Mouse (Mus musculus): Measurements from ENCODE around the gene Kalrn. TPM values are rescaled to one million over a fixed set of nuclear protein-coding genes. Genes with fewer than 3 reads are reported as not detected.

Gene Kalrn
- polyA plus RNA-seq, 1 experiment from 2014 or later, result 19.3 TPM

DNA sequence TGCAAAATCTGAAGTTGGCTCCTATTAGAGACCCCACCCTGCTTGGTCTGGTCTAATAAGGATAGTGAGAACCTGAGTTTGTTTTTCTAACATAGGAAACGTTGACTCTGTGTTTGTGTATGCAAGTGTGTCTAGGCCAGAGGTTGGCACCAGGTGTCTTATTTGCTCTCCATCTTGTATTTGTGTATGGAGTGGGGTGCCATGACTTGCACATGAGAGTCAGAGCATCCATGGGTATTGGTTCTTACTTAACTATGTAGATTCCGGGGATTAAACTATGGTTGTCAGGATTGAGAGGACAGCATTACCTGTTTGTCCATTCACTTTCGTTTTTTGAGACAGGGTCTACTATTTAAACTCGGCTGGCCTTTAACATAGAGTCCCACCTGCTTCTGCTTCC is 620.3 kb downstream of the Kalrn start:
- H3K27ac ChIP-seq, result no peak overlapping the region
- H3K4me3 ChIP-seq (replicated peaks), result no peak overlapping the region
- H3K9me3 ChIP-seq, result no peaks in the 10 kb centered on the region
- H3K27me3 ChIP-seq (replicated peaks), result no peaks in the 10 kb centered on the region
- 0 out of 2 replicates have a peak, but pooled peaks cover 3% of the 10 kb centered on the region for H3K4me1 ChIP-seq
- no peak overlapping the region for H3K9ac ChIP-seq
- H3K4me2 ChIP-seq, result no peak overlapping the region
- H3K36me3 ChIP-seq, result peaks cover 40% of the 10 kb centered on the region
- WGBS, result 81% methylated on average over 4 of the region's 4 CpGs
- no peak for ATAC-seq (ENCODE audit: insufficient read depth, low FRiP score, low read depth)

DNA sequence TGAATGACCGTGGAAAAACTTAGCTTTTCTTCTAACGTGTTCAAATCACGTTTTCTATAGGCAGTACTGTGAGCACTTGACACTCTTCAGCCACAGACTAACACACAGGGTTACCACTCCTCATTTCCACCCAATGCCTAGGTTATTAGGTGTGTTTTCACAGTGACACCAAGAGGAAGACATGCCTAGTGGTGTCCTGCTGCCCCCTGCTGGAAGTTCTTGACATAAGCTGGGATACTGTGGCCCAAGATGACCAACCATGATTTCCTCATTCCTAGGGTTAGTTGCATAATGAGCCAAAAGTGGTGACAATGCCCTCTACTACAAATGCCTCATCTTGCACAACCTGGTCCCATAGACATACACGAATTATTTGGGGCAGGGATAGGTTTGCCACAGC is 622.5 kb downstream of the Kalrn start:
- H3K36me3 ChIP-seq, result peaks cover 22% of the 10 kb centered on the region
- H3K9ac ChIP-seq, result no peak overlapping the region
- no peaks in the 10 kb centered on the region for H3K9me3 ChIP-seq
- 0 out of 2 replicates have a peak, but pooled peaks cover 16% of the 10 kb centered on the region for H3K4me1 ChIP-seq
- no peak overlapping the region for H3K4me2 ChIP-seq
- no peak overlapping the region for H3K27ac ChIP-seq
- 28% methylated on average over 4 of the region's 4 CpGs for WGBS
- no peak overlapping the region for H3K4me3 ChIP-seq (replicated peaks)
- ATAC-seq (ENCODE audit: insufficient read depth, low FRiP score, low read depth), result peak; percentile 74
- no peaks in the 10 kb centered on the region for H3K27me3 ChIP-seq (replicated peaks)

DNA sequence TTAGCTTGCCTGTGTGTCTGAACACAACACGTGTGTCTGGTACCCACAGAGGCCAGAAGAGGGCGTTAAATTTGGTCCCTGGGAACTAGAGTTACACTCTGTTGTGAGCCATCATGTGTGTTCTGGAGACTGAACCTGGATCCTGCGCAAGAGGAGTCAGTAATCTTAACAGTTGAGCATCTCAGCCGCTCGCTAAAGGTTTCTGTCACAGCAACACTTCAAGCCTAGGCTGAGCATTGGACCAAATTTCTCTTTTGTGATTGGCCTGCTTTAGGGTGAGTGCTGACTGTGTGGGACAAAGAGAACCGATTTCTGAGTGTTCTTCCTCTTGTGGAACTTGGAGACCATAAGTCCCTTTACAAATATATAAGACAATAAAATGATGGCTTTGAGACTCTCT is 622.9 kb downstream of the Kalrn start:
- peaks cover 18% of the 10 kb centered on the region; the same call in 1 of the 2 replicates for H3K36me3 ChIP-seq
- 78% methylated on average over 6 of the region's 6 CpGs for WGBS
- no peak for ATAC-seq (ENCODE audit: insufficient read depth, low FRiP score, low read depth)
- no peak overlapping the region for H3K27ac ChIP-seq
- no peaks in the 10 kb centered on the region for H3K27me3 ChIP-seq (replicated peaks)
- no peak overlapping the region for H3K9ac ChIP-seq
- no peak overlapping the region for H3K4me3 ChIP-seq (replicated peaks)
- no peak overlapping the region for H3K4me2 ChIP-seq
- H3K4me1 ChIP-seq, result 0 out of 2 replicates have a peak, but pooled peaks cover 16% of the 10 kb centered on the region
- no peaks in the 10 kb centered on the region for H3K9me3 ChIP-seq

- peaks cover 31% of the 10 kb centered on the region for H3K4me1 ChIP-seq
- peak overlapping the region; percentile 26; the same call in 1 of the 2 replicates for H3K27ac ChIP-seq
- ATAC-seq (ENCODE audit: insufficient read depth, low FRiP score, low read depth), result peak; percentile 65
- no peak overlapping the region for H3K4me3 ChIP-seq (replicated peaks)
- no peak overlapping the region for H3K9ac ChIP-seq
- no peak overlapping the region for H3K4me2 ChIP-seq
- no peaks in the 10 kb centered on the region for H3K9me3 ChIP-seq
- WGBS, result 68% methylated on average over 17 of the region's 17 CpGs
- no peaks in the 10 kb centered on the region for H3K27me3 ChIP-seq (replicated peaks)
- no peaks in the 10 kb centered on the region for H3K36me3 ChIP-seq
Observed at GRCm38 (mm10) chr16:33947664-33948571, 625.4 kb downstream of the Kalrn start.

GRCm38 (mm10) chr16:33946021-33946420 is 627.3 kb downstream of the Kalrn start:
- H3K9me3 ChIP-seq, result no peaks in the 10 kb centered on the region
- no peak for ATAC-seq (ENCODE audit: insufficient read depth, low FRiP score, low read depth)
- no peak overlapping the region for H3K27ac ChIP-seq
- no peak overlapping the region for H3K4me3 ChIP-seq (replicated peaks)
- no peaks in the 10 kb centered on the region for H3K27me3 ChIP-seq (replicated peaks)
- no peak overlapping the region for H3K9ac ChIP-seq
- peaks cover 49% of the 10 kb centered on the region for H3K4me1 ChIP-seq
- 65% methylated on average over 7 of the region's 7 CpGs for WGBS
- H3K4me2 ChIP-seq, result no peak overlapping the region
- H3K36me3 ChIP-seq, result no peaks in the 10 kb centered on the region

GRCm38 (mm10) chr16:33944772-33945171 is 628.6 kb downstream of the Kalrn start:
- no peak for ATAC-seq (ENCODE audit: insufficient read depth, low FRiP score, low read depth)
- 19% methylated on average over 6 of the region's 6 CpGs for WGBS
- no peak overlapping the region for H3K4me3 ChIP-seq (replicated peaks)
- peak overlapping the region; percentile 46; the same call in 1 of the 2 replicates for H3K27ac ChIP-seq
- H3K9me3 ChIP-seq, result no peaks in the 10 kb centered on the region
- H3K4me1 ChIP-seq, result peaks cover 59% of the 10 kb centered on the region
- no peaks in the 10 kb centered on the region for H3K27me3 ChIP-seq (replicated peaks)
- H3K9ac ChIP-seq, result no peak overlapping the region
- no peak overlapping the region for H3K4me2 ChIP-seq
- no peaks in the 10 kb centered on the region for H3K36me3 ChIP-seq

GRCm38 (mm10) chr16:33944126-33944525 is 629.2 kb downstream of the Kalrn start:
- H3K27me3 ChIP-seq (replicated peaks), result no peaks in the 10 kb centered on the region
- no peak overlapping the region for H3K4me2 ChIP-seq
- no peak for ATAC-seq (ENCODE audit: insufficient read depth, low FRiP score, low read depth)
- H3K36me3 ChIP-seq, result no peaks in the 10 kb centered on the region
- peaks cover 65% of the 10 kb centered on the region for H3K4me1 ChIP-seq
- 87% methylated on average over 4 of the region's 4 CpGs for WGBS
- H3K4me3 ChIP-seq (replicated peaks), result no peak overlapping the region
- H3K27ac ChIP-seq, result no peak overlapping the region
- no peaks in the 10 kb centered on the region for H3K9me3 ChIP-seq
- H3K9ac ChIP-seq, result no peak overlapping the region

DNA sequence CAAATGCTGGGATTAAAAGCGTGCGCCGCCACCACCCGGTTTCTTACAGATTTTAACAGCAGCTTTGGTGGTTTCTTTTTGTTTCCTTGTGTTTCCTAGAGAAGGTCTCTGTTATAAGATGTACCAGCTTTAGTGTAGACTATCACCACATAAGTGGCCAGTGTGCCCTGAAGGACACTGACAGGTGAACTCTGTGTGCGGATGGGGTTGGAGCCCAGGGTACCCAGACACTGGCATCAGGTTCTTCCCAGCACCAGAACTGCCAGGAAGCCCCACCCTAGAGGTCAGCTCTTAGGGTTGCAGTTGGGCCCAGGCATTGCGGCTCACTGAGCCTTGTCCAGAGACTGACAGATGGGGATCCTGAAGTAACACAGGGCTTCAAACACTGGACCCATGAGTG is 629.9 kb downstream of the Kalrn start:
- Histone ChIP-seq H3K9me3 (no peaks in the 10 kb centered on the region), H3K4me2 (no peak overlapping the region), H3K4me1 (peaks cover 68% of the 10 kb centered on the region), H3K27ac (no peak overlapping the region), H3K36me3 (no peaks in the 10 kb centered on the region), H3K9ac (no peak overlapping the region), H3K27me3 (replicated peaks) (no peaks in the 10 kb centered on the region), H3K4me3 (replicated peaks) (no peak overlapping the region)
- 94% methylated on average over 6 of the region's 6 CpGs for WGBS
- no peak for ATAC-seq (ENCODE audit: insufficient read depth, low FRiP score, low read depth)

- no peaks in the 10 kb centered on the region for H3K36me3 ChIP-seq
- no peak for ATAC-seq (ENCODE audit: insufficient read depth, low FRiP score, low read depth)
- H3K9me3 ChIP-seq, result no peaks in the 10 kb centered on the region
- no peak overlapping the region for H3K9ac ChIP-seq
- H3K27ac ChIP-seq, result peak overlapping the region; percentile 50; the same call in 1 of the 2 replicates
- no peak overlapping the region for H3K4me2 ChIP-seq
- peaks cover 66% of the 10 kb centered on the region for H3K4me1 ChIP-seq
- H3K27me3 ChIP-seq (replicated peaks), result no peaks in the 10 kb centered on the region
- WGBS, result 50% methylated on average over 11 of the region's 11 CpGs
- no peak overlapping the region for H3K4me3 ChIP-seq (replicated peaks)
Observed at GRCm38 (mm10) chr16:33942341-33942740, 631.0 kb downstream of the Kalrn start.

DNA sequence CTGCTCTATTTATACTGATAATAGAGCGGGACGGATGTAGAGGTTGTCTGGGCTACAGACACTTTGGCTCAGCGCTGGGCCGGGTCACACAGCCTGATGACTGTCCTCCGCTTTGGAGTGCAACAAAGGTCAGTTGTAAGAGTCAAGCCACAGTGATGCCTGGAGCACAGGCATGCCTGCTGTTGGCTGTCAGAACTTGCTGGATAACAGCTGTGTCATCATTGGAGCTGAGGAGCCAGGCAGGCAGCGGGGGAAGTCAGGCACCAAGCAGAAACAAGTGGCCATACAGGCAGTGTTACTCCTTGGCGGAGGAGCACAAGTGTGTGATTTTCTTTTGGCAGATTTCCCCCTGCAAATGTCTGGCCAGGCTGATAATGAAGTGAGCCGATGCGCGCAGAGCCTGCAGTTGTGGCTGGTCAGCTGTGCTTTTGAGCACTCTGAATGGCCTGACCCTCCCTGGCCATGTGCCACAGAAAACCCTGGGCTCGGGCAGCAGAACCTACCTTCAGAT is 632.0 kb downstream of the Kalrn start:
- peak overlapping the region; percentile 62 for H3K27ac ChIP-seq
- H3K4me1 ChIP-seq, result peaks cover 58% of the 10 kb centered on the region
- H3K4me3 ChIP-seq (replicated peaks), result no peak overlapping the region
- H3K36me3 ChIP-seq, result no peaks in the 10 kb centered on the region
- 33% methylated on average over 11 of the region's 11 CpGs for WGBS
- no peaks in the 10 kb centered on the region for H3K9me3 ChIP-seq
- no peaks in the 10 kb centered on the region for H3K27me3 ChIP-seq (replicated peaks)
- H3K4me2 ChIP-seq, result no peak overlapping the region
- no peak overlapping the region for H3K9ac ChIP-seq
- ATAC-seq (ENCODE audit: insufficient read depth, low FRiP score, low read depth), result peak; percentile 20; the same call in 1 of the 2 replicates

DNA sequence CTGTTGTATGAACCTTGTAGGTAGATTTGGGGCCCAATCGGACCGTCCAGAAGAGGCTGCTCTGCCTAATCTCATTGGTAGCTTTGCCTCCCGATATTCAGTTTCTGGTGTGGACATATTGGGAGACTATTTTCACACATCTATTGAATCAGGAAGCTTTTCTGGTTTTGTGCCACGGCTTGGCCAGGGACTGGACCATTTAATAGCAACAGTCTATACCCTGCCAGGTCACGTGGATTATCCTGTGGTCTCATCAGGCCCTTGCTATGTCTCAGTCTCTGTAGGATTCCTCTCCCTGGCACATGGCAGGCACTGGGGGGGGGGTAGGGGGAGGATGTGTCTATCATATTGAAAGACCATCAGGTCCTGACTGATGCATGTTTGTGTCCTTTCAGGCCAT is 633.2 kb downstream of the Kalrn start:
- H3K27me3 ChIP-seq (replicated peaks), result no peaks in the 10 kb centered on the region
- 70% methylated on average over 5 of the region's 5 CpGs for WGBS
- no peaks in the 10 kb centered on the region for H3K36me3 ChIP-seq
- no peak overlapping the region for H3K4me2 ChIP-seq
- 0 out of 2 replicates have a peak overlapping the region, but pooled peaks have one; percentile 35 for H3K27ac ChIP-seq
- ATAC-seq (ENCODE audit: insufficient read depth, low FRiP score, low read depth), result no peak
- H3K9me3 ChIP-seq, result no peaks in the 10 kb centered on the region
- no peak overlapping the region for H3K9ac ChIP-seq
- peaks cover 55% of the 10 kb centered on the region for H3K4me1 ChIP-seq
- H3K4me3 ChIP-seq (replicated peaks), result no peak overlapping the region

DNA sequence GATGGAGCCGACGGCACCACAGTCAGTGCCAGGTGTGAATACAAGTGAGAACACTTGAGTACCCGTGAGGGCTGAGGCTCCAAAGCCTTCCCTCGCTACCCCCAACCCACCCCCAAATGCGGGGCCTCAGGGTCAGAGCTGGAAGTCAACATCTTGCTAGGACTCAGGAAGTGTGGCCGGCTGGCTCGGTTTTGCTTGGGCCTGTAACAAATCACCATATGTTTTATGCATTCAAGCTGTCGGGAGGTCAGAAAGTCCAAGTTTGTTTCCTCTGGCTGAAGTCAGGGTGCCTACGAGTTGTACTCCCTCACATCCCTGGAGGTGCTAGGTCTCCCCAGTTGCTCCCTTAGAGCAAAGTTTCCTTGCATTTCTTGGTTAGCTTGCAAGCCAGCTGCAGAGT is 633.7 kb downstream of the Kalrn start:
- Histone ChIP-seq H3K36me3 (no peaks in the 10 kb centered on the region), H3K4me2 (no peak overlapping the region), H3K4me3 (replicated peaks) (no peak overlapping the region), H3K27ac (0 out of 2 replicates have a peak overlapping the region, but pooled peaks have one; percentile 35), H3K9me3 (no peaks in the 10 kb centered on the region), H3K9ac (no peak overlapping the region), H3K4me1 (peaks cover 53% of the 10 kb centered on the region), H3K27me3 (replicated peaks) (no peaks in the 10 kb centered on the region)
- 38% methylated on average over 9 of the region's 9 CpGs for WGBS
- ATAC-seq (ENCODE audit: insufficient read depth, low FRiP score, low read depth), result no peak

Data from stomach, embryonic 15.5 days (tissue).